Mouse (Mus musculus) cerebellum, postnatal 25 days (tissue): Measurements from ENCODE around the gene Pank1.
A peak's percentile ranks its signal among the peaks of the same experiment; 100 is the strongest.

ENCODE experiments used
- DNase-seq, 2 experiments: peaks; one replicate each; pipeline ENCODE4 v3.0.0; 2021; ENCODE audit warnings: mixed read lengths in 2 of 2

Gene Pank1

GRCm38 (mm10) chr19:34878603-34879541, at the start of gene Pank1:
TSS of gene Pank1 (minus strand) at chr19:34879455.
- peak; percentile 81 to 82 for DNase-seq

DNA sequence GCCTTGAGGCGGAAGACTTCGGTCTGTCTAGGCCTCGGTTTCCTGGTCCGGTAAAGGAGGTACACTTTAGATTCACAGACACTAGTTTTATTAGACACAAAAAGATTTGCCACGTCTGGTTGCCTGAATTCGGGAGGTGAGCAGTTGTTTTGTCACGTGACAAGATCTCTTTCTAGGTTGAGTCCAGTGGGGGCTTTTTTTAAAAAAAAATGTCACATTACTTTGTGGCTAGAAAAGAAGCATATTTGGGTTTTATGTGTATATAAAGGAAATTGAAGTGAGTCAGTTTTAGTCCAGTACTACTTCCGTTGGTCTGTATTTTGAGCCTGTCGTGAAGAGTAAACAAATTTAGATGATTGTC, 43.3 kb upstream of the Pank1 start:
- no peak for DNase-seq

- DNase-seq = peak; percentile 87 to 93
These were observed 42.7 kb upstream of the Pank1 start, which contains the start of gene Kif20b for GRCm38 (mm10) chr19:34921652-34922602. TSS of gene Kif20b (plus strand) at chr19:34922361.

DNA sequence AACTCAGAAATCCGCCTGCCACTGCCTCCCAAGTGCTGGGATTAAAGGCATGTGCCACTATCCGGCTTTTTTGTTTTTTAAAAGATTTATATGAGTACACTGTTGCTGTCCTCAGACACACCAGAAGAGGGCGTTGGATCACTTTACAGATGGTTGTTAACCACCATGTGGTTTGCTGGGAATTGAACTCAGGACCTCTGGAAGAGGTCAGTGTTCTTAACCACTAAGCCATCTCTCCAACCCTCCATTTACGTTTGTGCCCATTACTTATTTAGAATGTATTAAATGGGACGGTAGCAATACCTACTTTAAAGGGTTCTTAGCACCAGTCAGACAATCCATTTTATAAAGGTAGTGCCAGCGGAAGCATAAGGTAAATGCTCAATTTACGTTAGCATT, 42.0 kb upstream of the Pank1 start:
- DNase-seq = peak in 1 of 2 experiments; percentile 14

DNA sequence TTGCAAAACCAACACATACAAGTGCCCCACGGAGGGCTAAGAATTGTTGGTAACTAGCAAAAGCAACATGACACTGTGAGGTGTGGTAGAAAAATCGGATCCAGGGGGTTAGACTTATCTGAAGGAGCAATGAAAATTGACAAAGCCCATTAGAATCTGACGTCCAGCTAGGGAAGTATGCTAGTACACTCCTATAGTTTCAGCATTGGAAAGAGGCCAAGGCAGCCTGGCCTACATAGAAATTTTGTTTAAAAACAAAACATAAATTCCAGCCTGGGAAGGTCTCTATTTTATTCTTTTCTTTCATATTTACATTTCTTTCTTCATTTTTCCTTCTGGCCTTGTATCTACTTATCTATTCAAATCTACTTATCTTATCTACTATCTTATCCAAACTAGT, 41.3 kb upstream of the Pank1 start:
- no peak for DNase-seq

GRCm38 (mm10) chr19:34920066-34920465, 40.8 kb upstream of the Pank1 start:
- DNase-seq = no peak

DNA sequence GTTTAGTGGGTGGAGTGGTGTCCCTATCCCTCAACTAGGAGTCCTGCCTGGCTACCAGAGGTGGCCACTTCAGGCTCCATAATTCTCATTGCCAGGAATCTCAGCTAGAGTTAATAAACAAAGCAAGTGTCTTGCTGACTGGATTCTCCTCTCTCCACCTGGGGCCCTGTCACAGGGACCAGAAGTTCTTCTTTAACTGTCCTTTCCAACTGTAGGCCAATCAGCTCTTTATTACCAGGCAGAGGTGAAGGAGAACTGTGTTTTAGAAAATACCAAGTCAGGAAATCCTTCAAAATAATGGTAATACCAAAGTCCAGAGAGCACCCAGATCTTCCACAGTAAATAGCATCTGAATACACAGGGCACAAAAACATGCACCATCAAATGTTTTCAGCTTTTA, 33.1 kb upstream of the Pank1 start:
- DNase-seq = no peak

- no peak for DNase-seq
These were observed 27.5 kb upstream of the Pank1 start for GRCm38 (mm10) chr19:34906772-34907171.

DNA sequence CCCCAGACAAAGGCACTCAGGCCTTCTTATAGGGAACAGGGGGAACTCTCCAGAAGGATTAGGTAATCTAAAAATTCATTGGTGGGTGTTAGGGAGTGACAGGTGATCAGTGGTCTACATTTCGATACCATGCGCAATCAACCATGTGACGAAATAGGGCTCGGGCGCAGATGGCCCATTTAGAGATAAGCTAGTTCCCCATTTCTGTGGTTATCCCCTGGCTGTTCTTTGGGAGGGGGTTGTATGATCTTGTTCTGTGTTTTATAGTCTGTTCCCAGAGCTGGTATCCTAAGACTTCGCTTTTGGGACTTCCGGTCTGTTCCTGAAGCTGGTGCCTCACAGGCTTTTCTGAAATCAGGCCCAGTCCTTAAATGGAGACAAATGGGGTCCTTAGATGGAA, 26.2 kb upstream of the Pank1 start:
- no peak for DNase-seq

DNA sequence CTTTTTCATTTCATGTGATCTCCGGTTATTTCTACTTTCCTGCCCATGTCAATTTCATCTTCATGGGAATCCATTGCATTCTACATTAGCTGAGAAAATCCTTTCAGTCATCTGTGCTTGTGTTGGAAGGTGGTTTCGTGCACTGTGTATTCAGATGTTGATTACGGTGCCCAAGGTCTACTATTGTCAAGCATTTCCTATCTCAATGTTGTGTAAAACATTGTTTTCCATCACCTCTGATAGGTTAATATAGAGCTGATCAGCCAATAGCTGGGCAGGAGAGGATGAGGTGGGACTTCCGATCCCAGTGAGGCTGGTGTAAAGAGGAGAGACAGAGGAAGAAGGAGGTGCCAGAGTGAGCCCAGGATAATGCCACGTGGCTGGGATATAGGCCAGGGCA, 24.8 kb upstream of the Pank1 start:
- no peak for DNase-seq

GRCm38 (mm10) chr19:34901735-34902134, 22.5 kb upstream of the Pank1 start:
- no peak for DNase-seq

- DNase-seq = no peak
These were observed 22.0 kb upstream of the Pank1 start for GRCm38 (mm10) chr19:34901266-34901665.

DNA sequence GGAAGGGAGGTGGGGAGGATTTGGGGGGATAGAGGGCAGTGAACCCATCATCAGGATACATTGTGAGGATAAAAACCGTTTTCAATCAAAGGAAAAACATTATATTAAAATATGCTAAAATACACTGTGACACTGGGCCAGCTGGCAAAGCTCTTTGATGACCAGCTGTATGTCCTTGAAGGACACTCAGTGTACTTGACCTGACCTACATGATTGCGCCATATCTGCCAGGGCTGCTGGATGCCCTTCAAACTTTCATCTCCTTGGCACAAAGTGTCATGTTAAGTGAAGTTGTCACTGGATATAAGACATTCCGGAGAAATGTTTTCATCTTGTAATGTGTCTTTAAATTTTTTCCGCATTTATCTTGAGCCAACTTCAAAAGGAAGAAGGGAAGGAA, 19.7 kb upstream of the Pank1 start:
- no peak for DNase-seq

- DNase-seq = no peak
These were observed 18.1 kb upstream of the Pank1 start for GRCm38 (mm10) chr19:34897082-34897965.

GRCm38 (mm10) chr19:34895082-34895481, 15.8 kb upstream of the Pank1 start:
- DNase-seq = no peak

- DNase-seq = no peak
These were observed 12.3 kb upstream of the Pank1 start for GRCm38 (mm10) chr19:34891590-34891989.

GRCm38 (mm10) chr19:34890981-34891380, 11.7 kb upstream of the Pank1 start:
- DNase-seq = no peak

DNA sequence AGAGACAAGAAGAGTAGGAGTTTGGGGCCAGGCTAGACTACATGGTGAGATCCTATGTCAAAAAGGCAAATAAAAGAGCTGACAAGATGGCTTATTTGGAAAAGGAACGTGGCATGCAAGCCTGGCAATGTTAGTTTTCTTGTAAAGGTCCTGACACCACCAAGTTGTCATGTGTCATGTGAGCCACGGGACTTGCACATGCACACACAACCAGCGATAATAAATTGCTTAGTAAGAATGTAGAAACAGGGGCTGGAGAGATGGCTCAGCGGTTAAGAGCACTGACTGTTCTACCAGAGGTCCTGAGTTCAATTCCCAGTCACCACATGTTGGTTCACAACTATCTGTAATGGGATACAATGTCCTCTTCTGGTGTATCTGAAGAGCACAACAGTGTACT, 7.1 kb upstream of the Pank1 start:
- no peak for DNase-seq

DNA sequence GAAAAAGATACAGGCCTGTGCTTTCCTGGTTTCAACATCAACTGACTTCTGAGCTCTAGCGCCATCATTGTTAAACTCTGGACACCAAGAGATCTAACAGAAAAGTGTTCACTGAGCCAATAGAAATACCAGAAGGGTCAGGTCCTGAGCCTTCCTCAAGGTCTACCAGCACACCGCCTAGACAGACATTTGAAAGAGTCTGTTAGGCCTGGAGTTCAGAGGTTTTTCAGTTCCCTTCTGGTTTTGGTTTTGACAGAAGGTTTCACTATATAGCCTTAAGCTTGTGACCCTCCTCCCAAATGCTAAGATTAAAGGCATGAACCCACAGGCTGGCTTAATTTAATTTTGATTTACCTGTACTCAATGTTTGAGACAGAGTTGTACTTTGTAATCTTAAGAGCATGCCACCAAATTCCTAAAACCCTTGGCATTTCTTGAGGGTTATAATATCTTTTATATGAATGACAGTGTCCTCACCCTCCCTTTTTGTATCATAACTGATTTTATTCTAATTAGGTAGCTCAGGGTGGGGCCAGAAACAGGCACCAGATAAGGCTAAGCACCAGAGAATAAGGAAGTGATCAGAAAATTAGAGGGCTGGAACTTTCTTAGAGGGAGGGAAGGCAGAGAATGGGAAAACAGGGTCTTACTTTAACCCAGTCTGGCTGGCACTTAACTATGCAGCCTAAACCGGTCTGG, 4.4 kb upstream of the Pank1 start:
- no peak for DNase-seq

DNA sequence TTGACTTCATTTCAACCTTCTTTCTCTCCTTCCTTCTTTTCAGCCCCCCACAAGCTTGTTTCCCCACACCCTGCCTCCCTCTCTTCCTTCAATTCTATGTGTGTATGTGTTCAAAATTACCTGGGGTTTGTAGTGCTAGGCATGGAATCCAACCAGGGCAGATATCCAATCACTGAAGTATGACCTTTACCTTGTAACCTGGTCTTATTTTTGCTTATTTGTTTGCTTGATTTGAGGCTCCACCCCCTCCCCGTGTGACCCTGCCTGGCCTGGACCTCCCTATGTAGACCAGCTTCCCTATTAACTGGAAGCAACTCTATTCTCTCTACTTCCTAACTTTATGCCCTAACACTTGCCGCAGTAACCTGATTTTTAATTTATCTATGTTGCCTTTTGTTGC, 3.2 kb upstream of the Pank1 start:
- no peak for DNase-seq

GRCm38 (mm10) chr19:34881160-34881559, 1.9 kb upstream of the Pank1 start:
- DNase-seq = no peak

- no peak for DNase-seq
These were observed 369 bp upstream of the Pank1 start for GRCm38 (mm10) chr19:34879624-34880023.
